Mouse (Mus musculus) urinary bladder, postnatal 36 days (tissue): Measurements from ENCODE around the gene Prkcb.

ENCODE experiments used
- DNase-seq, 2 experiments: peaks; one replicate each; pipeline ENCODE4 v3.0.0; 2022; ENCODE audit warnings: low spot score in 2 of 2, mixed read lengths in 1 of 2

The Prkcb gene

DNA sequence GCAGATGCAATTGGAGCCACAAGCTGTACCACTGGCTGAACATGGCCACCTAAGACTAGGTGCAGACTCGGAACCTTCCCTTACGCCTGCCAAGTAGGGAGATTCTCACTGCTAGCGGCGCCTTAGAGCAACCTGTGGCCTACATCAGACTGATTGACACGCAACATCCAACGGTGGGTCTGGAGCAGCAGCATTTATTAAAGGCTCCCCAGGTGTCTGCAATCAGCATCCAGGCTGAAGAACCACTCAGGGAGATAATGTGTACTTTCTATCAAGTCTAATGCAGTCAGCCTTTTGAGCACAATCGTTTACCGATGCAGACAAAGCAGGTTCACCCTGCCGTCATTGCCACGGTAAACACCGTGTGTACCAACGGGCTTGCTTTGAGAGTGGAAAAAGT is 81.9 kb downstream of the Prkcb start:
- no peak for DNase-seq

GRCm38 (mm10) chr7:122371947-122372346 is 83.4 kb downstream of the Prkcb start:
- DNase-seq, result no peak

DNA sequence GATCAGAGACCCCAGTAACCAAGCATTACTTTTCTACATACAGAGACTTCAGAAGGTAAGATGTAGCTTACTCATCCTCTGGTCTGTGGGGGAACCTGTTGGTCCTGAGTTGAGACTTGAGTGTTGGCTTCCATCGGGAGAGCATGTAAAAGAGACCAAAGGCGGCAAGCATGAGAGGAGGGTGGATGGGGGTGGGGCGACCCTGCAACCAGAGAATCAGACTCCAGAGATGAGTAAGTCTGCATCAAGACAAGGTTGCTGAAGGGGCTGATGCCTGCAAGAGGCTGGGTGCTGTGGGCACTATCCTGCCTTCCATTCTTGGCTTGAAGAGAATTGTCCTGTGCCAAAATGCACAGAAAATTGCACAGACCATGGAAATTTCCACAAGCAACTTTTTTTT is 83.8 kb downstream of the Prkcb start:
- DNase-seq, result no peak

GRCm38 (mm10) chr7:122376845-122377244 is 88.3 kb downstream of the Prkcb start:
- DNase-seq, result no peak

DNA sequence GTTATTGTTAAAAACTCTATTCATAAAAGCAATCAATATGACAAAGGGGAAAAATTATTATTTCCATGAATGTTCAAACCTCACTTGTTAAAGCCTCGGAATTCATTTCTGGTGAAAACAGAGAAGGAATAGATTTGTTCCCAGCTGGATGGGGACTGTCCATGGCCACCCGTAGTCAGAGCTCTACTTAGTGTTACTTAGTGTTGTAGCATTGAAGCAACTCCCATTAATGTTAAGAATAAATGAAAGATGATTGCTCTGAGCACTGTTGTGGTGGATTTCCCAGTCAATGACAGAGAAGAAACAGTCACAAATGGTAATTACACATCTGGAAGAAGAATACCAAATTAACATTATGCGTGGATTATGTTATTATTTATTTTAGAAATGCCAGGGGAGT is 89.4 kb downstream of the Prkcb start:
- DNase-seq, result no peak

DNA sequence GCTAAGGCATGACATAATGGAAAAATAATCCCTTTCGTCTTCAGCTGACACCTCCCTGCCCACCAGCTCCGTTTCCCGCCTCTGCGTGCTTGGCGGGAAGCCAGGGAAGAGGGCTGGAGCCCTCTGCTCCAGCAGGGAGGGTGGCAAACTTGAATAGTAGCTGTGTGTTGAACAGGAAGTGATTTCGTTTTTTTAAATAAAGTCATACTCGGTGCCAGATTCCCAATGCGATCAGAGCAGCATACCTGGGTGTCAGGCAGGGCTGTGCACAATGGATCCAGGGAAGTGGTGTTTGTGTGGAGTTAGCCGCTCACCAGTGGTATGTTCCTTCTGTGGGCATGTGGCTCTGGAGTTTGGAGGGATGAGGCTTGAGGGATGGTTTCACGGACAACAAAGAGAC is 89.9 kb downstream of the Prkcb start:
- DNase-seq, result no peak

DNA sequence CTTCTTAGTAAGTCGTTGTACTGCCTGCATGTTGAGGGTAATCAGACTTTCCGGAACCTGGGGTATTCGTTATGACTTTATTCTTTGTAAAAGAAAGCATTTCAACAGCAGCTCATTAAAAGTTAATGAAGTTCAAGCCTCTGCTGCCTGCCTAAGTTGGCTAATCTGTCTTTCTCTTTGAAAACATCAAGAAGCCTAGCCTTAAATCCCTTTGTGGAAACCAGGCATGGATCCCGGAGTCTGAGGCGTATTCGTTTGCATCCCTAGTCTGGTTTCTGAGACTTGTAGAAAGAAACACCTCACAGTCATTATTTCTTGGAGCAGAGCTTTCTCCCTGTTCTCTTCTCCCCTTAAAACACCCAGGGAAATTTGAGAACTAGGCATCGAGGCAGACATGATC is 90.7 kb downstream of the Prkcb start:
- DNase-seq, result no peak

DNA sequence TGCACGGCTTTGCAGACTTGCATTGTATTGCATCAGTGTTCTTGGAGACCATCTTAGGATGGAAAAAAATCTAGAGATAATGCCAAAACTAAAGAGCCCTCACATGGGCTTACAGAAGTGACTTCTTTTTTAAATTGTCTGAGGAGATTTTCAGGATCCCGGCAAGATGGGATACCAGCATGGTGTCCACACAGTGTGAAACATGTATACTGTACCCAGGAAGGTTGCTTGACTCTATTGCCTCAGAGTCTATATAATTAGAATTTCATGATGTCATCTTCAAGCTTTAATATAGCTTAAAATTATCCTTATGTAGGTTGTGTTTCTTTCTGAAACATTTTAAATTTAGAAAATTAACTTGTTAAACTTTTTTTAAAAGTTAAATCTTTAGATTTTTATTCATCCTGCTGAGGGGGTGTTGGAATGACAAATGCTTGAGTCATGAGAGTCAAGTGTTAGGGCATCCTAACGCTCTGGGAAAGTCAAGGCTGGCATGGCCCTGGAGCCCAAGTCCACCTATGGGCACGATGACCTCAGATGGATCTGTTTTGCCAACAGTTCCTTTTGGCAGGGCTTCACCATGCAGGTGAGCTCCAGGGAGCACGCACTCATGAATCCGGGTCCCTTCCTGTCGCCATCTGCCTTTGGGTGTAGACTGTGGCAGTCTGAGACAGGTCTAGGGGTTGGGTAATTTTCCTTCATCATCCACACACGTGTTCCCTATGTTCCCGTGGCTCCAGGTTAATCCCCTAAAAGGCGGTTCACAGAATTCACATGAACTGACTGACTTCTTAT is 92.0 kb downstream of the Prkcb start:
- no peak for DNase-seq

GRCm38 (mm10) chr7:122381560-122381959 is 93.0 kb downstream of the Prkcb start:
- no peak for DNase-seq

GRCm38 (mm10) chr7:122383260-122383659 is 94.7 kb downstream of the Prkcb start:
- DNase-seq, result no peak

DNA sequence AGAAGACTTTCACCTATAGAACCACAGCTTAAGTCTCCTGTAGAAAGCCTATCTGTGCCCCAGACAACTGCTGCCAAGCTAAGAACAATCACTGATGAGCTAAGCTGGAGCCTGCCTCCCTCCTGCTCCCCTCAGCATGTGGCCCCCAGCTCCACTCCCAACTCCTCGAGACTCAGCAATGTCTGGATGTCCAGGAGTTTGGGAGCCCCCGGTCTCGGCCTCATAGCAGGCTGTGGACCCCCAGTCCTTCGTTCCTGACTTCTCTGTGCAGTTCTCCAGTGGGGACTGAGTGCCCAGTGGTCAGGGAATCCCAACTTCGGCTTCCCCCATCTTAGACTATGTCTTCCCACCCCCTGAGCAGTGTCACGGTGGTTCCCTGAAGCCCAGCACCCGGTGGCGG is 96.3 kb downstream of the Prkcb start:
- DNase-seq, result no peak

GRCm38 (mm10) chr7:122386567-122386966 is 98.0 kb downstream of the Prkcb start:
- no peak for DNase-seq

DNA sequence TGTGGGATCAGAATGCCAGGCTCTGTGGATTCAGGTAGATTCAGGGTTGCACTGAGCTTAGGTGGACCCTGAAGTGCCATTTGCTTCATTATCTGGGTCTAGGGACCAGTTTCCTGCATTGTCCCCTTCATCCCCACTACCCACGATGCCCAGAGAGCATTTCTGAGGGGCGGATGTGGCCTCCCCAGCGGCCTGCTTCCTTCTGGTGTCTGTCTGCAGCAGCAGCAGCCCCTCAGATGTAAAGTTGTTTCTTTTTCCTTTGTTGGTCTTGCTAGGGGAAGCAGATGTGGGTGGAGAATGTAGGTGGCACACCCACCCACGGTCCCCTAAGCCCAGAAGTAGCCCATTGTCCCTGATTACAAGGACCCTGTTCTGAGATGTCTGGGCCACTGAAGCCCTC is 99.3 kb downstream of the Prkcb start:
- no peak for DNase-seq

DNA sequence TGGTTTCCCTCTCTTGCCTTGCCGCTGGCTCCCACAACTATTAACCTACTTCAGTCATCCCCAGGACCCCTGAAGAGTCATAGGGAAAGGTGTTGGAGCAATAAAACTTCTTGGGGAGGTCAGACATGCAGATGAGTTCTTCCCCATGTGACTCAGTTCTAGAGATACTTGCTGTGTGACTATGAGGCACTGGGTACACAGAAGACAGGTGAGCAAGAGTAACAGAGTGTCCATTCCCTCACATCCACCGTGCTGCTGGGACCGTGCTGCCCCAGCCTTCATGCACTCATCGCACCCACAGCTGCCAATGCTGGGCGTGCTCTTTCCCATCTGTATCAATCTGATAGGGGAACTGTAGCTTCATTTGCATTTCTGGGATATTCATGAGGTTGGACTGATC is 100.3 kb downstream of the Prkcb start:
- DNase-seq, result no peak

GRCm38 (mm10) chr7:122389633-122390032 is 101.1 kb downstream of the Prkcb start:
- DNase-seq, result no peak

GRCm38 (mm10) chr7:122390200-122390599 is 101.6 kb downstream of the Prkcb start:
- DNase-seq, result no peak

DNA sequence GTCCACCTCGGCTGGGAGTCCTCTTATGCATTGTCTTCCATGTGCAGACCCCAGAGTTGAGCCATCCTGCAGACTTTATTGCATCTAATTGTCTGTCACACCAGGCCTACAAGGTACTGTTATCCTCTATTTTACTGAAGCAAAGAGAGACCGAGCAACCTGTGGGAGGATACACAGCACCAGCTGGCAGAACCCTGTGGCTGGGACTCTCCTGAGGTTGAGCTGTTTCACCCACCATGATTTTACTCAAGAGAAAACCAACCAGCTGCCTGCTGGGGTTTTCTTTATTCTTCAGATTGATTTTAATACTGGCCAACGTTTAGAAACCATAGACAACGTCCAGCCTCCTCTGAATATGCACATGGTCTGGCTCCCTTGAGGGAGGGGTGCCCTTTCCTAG is 102.1 kb downstream of the Prkcb start:
- DNase-seq, result no peak

GRCm38 (mm10) chr7:122391382-122391781 is 102.8 kb downstream of the Prkcb start:
- no peak for DNase-seq

DNA sequence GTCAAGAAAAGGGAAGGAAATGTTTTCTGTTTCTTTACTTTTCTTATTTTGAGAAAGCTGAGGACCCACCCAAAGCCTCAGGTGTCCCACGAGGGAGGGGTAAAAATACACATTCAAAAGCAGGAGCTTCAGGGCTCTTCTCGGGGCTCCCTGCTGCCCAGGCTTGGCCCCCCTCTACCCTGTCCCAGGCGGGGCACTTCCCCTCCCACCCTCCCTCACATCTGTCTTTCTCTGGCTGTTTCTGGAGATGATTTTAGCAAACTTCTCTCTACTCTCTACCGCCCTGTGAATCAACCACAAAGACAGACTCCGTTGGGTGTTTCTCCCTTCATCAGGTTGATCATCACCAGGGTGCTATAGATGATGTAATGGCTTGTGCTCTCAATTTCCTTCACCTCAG is 105.4 kb downstream of the Prkcb start:
- no peak for DNase-seq

DNA sequence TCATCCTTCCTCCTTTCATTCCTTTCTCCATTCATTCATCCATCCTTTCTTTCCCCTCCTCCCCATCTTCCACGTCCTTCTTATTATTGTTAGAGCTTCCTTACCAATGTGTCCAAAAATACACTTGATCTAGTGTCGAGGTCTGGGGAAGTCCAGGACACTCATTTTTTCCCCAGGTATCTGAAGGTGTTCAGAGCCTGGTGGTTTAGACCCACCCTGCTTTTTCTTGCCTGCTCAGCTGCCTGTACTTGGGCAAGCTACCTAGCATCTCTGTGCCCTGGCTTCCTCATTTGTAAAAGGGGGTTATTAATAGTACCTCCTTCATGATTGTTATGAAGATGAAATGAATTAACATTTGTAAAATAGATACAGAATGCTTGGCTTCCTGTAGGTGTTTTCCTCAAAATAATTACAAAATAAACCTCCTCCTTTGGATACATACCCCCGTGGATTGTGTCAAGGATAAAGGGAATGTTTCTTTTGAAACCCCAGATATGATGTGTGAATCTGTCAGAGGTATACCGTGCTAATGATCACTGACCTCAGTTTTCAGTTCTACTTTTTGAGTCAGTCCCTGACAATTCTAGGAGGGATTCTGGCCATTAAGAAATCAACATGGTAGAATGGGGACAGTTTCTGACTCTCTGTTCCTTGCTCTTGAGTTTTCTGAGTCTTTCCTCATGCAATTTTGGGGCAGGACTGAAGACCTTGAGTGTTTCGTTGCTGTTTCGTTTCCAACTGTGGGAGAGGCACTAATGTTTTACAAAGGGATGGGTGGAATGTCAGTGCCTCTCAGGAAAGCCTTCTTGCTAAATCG is 106.8 kb downstream of the Prkcb start:
- no peak for DNase-seq

DNA sequence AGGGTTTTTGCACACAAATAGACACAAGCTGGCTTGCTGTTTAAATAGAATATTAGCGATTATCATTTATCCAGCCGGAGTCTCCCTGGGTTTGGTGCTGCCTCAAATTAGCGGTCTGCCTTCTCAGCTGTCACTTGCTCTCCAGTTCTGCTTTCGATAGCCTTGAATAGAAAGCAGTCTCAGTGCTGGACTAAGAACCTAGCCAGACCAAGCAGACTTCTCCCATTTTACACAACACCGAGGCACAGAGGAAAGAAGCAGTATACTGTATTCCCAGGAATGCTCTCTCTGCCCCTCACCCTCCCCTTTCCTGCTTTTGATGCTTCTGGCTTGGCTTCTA is 107.4 kb downstream of the Prkcb start:
- no peak for DNase-seq

DNA sequence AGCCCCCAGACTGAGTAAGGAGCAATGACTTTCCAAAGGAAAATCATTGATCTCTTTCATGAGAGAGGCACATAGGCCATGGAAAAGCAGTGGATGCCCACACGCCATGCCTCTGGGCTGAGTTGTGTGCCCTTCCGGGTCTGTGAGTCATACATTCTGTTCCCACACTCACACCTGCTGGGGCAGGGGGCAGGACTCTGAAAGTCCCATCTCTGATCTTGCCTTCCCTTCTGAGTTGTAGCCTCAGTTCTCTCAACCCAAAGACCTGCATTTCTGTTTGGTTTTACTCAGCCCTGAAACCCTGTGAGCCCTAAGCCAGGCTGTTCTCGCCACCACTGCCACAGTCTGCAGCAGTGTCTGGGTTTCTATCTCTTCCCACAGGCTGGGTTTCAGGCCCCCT is 109.1 kb downstream of the Prkcb start:
- DNase-seq, result no peak

- DNase-seq, result no peak
Observed at GRCm38 (mm10) chr7:122402041-122402440, 113.5 kb downstream of the Prkcb start.
